Mouse (Mus musculus) natural killer cell, adult 2 months (primary cell): Measurements from ENCODE around the gene Nol6.

Experiments used
- DNase-seq, 2 experiments: peaks; one replicate each; pipeline ENCODE4 v3.0.0; 2022; ENCODE audit warnings: low spot score in 2 of 2

The Nol6 gene

GRCm38 (mm10) chr4:41124180-41124951 is at the start of gene Nol6:
Nol6 (minus strand) TSS chr4:41124455.
- peak; percentile 97 for DNase-seq

- no peak for DNase-seq
Observed at GRCm38 (mm10) chr4:41170970-41171369, 46.7 kb upstream of the Nol6 start.

GRCm38 (mm10) chr4:41165693-41166475 is 41.6 kb upstream of the Nol6 start:
- DNase-seq, result peak; percentile 18 to 53

GRCm38 (mm10) chr4:41164974-41165373 is 40.7 kb upstream of the Nol6 start:
- no peak for DNase-seq

GRCm38 (mm10) chr4:41161232-41161631 is 37.0 kb upstream of the Nol6 start:
- no peak for DNase-seq

GRCm38 (mm10) chr4:41158251-41158650 is 34.0 kb upstream of the Nol6 start:
- no peak for DNase-seq

- DNase-seq, result no peak
Observed at GRCm38 (mm10) chr4:41156961-41157360, 32.7 kb upstream of the Nol6 start.

GRCm38 (mm10) chr4:41153146-41153545 is 28.9 kb upstream of the Nol6 start:
- DNase-seq, result no peak

- DNase-seq, result no peak
Observed at GRCm38 (mm10) chr4:41151186-41151585, 26.9 kb upstream of the Nol6 start.

- DNase-seq, result no peak
Observed at GRCm38 (mm10) chr4:41149891-41150290, 25.6 kb upstream of the Nol6 start.

GRCm38 (mm10) chr4:41142601-41143000 is 18.3 kb upstream of the Nol6 start:
- no peak for DNase-seq

- no peak for DNase-seq
Observed at GRCm38 (mm10) chr4:41140174-41140875, 16.1 kb upstream of the Nol6 start.

- no peak for DNase-seq
Observed at GRCm38 (mm10) chr4:41136811-41137210, 12.6 kb upstream of the Nol6 start.

GRCm38 (mm10) chr4:41136454-41136805 is 12.2 kb upstream of the Nol6 start:
- DNase-seq, result peak in 1 of 2 experiments; percentile 14

GRCm38 (mm10) chr4:41135711-41136453 is 11.6 kb upstream of the Nol6 start, which contains the start of gene Ube2r2:
Ube2r2 (plus strand) TSS chr4:41135743.
- peak; percentile 44 to 55 for DNase-seq

GRCm38 (mm10) chr4:41134935-41135710 is 10.9 kb upstream of the Nol6 start:
- DNase-seq, result peak; percentile 41 to 56

- DNase-seq, result no peak
Observed at GRCm38 (mm10) chr4:41133529-41134291, 9.5 kb upstream of the Nol6 start.

GRCm38 (mm10) chr4:41132471-41132870 is 8.2 kb upstream of the Nol6 start:
- DNase-seq, result no peak

- DNase-seq, result no peak
Observed at GRCm38 (mm10) chr4:41129836-41130235, 5.6 kb upstream of the Nol6 start.

GRCm38 (mm10) chr4:41129406-41129805 is 5.2 kb upstream of the Nol6 start:
- peak; percentile 53 to 72 for DNase-seq
